Mouse (Mus musculus): ENCODE results near the gene Dnmt3l.

DNA sequence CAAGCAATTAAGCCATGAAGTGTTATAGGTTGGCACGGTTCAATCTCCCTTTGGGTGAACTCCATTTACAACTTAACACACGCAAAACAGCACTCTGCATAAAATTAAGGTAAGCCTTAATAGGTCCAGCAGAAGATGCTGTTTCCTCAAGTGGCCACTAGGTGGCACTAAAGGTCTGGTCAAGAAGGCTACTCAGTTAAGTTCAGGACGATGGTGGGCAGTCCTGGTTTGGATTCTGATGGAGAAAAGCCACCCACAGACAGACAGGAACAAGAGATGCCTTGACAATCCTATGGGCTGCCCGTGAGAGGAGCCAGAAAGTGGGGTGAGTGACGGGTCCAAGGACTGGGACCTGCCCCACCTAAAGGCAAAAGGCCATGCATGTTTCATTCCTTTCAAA is 13.6 kb upstream of the Dnmt3l start:
- TF ChIP-seq CTCF (IDR thresholded peaks at IDR 0.05; ENCODE audit: low read depth) (peak; percentile 91), EP300 (IDR thresholded peaks at IDR 0.05; ENCODE audit: low read depth) (no peak)
